Mouse (Mus musculus) kidney, embryonic 16.5 days (tissue): ENCODE data around the gene Thra. TPM values are rescaled to one million over a fixed set of nuclear protein-coding genes. Genes with fewer than 3 reads are reported as not detected.
A peak's percentile ranks its signal among the peaks of the same experiment; 100 is the strongest.

Experiments
- ATAC-seq: fragments of 200-750 bp; cut with Nextera tagmentation; 2 replicates; pipeline ENCODE4 v1.8.0; 2017; ENCODE audit warnings: moderate TSS enrichment; ENCODE audit not compliant: low FRiP score, low TSS enrichment
- H3K27ac ChIP-seq: fragments of 300-500 bp; sonication (generic); 2 replicates; pipeline ENCODE4 v1.5.1; 2014; ENCODE audit warnings: low read length
- H3K27me3 ChIP-seq: fragments of 300-500 bp; sonication (generic); 2 replicates; pipeline ENCODE4 v1.6.1; 2014; ENCODE audit warnings: low read length, control low read depth, mixed read lengths; ENCODE audit not compliant: insufficient read depth
- H3K36me3 ChIP-seq: fragments of 300-500 bp; sonication (generic); 2 replicates; pipeline ENCODE4 v1.6.1; 2014; ENCODE audit warnings: low read length, control low read depth, mixed read lengths; ENCODE audit not compliant: insufficient read depth
- H3K4me1 ChIP-seq: fragments of 300-500 bp; sonication (generic); 2 replicates; pipeline ENCODE4 v1.6.1; 2014; ENCODE audit warnings: low read length, control low read depth, mixed read lengths; ENCODE audit not compliant: insufficient read depth
- H3K4me2 ChIP-seq: fragments of 300-500 bp; sonication (generic); replicated peaks from 2 replicates; pipeline ENCODE4 v1.6.1; 2014; ENCODE audit warnings: low read depth, low read length
- H3K4me3 ChIP-seq: fragments of 300-500 bp; sonication (generic); 2 replicates; pipeline ENCODE4 v1.5.1; 2014; ENCODE audit warnings: mild to moderate bottlenecking, low read length
- H3K9ac ChIP-seq: fragments of 300-500 bp; sonication (generic); replicated peaks from 2 replicates; pipeline ENCODE4 v1.6.1; 2014; ENCODE audit warnings: low read length
- H3K9me3 ChIP-seq: fragments of 300-500 bp; sonication (generic); 2 replicates; pipeline ENCODE4 v1.6.1; 2016; ENCODE audit warnings: low read length, control low read depth
- WGBS: fragments of 180-500 bp; shearing (Covaris S2); extraction: QIAGEN DNeasy Blood & Tissue Kit; methylation state at CpG from one replicate; pipeline ENCODE4 v1.1.7; 2014; 5-methylcytosine and 5-hydroxymethylcytosine counted together
- polyA plus RNA-seq: library from polyadenylated mRNA; unstranded; fragments of >200 nt; fragmentation: Nextera tagmentation; extraction: Ambion mirVana; gene quantifications from 2 replicates; pipeline ENCODE4 v1.2.1, GENCODE M21; 2015

Gene Thra
- polyA plus RNA-seq, 1 experiment from 2014 or later, result 24.4 TPM

DNA sequence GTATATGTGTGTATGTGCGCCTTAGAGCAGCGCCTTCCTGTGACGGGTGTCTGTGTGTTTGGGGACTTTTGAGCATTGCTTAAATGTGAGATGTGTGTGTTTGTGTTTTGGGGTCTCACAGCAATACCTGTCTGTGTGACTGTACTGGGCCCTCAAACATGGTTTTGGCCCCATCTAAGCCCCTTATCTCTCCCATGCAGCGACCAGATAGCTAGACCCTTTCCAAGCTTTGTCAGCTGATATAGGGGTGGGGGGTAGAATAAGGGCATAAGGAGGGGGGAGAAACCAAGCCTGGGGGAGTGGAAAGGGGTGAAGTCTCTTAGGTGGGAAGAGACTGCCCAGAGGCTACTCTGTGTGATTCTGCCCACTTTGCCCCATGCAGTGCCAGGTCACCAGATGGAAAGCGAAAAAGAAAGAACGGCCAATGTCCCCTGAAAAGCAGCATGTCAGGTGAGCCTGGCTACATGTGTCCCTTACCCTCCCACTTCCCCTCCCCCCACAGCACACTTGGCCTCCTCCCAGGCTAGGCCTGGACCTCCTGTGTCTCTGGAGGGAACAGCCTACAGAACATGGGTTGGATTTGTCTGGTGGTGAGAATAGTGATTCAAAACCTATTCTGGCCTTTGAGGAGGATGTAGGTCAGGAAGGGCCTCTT is 15.4 kb downstream of the Thra start:
- Histone ChIP-seq H3K4me2 (no peak overlapping the region), H3K4me3 (no peak overlapping the region), H3K9ac (no peak overlapping the region), H3K27me3 (no peaks in the 10 kb centered on the region), H3K9me3 (no peaks in the 10 kb centered on the region), H3K27ac (no peak overlapping the region), H3K4me1 (peaks cover 39% of the 10 kb centered on the region), H3K36me3 (peaks cover 33% of the 10 kb centered on the region)
- no peak for ATAC-seq
- WGBS, result 90% methylated on average over 6 of the region's 6 CpGs

GRCm38 (mm10) chr11:98756711-98757110 is 16.3 kb downstream of the Thra start:
- no peak overlapping the region for H3K27ac ChIP-seq
- H3K36me3 ChIP-seq, result peaks cover 40% of the 10 kb centered on the region
- peaks cover 30% of the 10 kb centered on the region for H3K4me1 ChIP-seq
- H3K27me3 ChIP-seq, result no peaks in the 10 kb centered on the region
- H3K4me2 ChIP-seq, result no peak overlapping the region
- H3K9ac ChIP-seq, result no peak overlapping the region
- 84% methylated on average over 12 of the region's 12 CpGs for WGBS
- H3K4me3 ChIP-seq, result no peak overlapping the region
- no peak for ATAC-seq
- no peaks in the 10 kb centered on the region for H3K9me3 ChIP-seq

- Histone ChIP-seq H3K9ac (no peak overlapping the region), H3K27ac (no peak overlapping the region), H3K36me3 (peaks cover 34% of the 10 kb centered on the region), H3K27me3 (no peaks in the 10 kb centered on the region), H3K4me2 (no peak overlapping the region), H3K4me1 (peaks cover 27% of the 10 kb centered on the region), H3K4me3 (no peak overlapping the region), H3K9me3 (no peaks in the 10 kb centered on the region)
- no peak for ATAC-seq
- WGBS, result 94% methylated on average over 4 of the region's 4 CpGs
Measured at GRCm38 (mm10) chr11:98761939-98762338, 21.5 kb downstream of the Thra start.

DNA sequence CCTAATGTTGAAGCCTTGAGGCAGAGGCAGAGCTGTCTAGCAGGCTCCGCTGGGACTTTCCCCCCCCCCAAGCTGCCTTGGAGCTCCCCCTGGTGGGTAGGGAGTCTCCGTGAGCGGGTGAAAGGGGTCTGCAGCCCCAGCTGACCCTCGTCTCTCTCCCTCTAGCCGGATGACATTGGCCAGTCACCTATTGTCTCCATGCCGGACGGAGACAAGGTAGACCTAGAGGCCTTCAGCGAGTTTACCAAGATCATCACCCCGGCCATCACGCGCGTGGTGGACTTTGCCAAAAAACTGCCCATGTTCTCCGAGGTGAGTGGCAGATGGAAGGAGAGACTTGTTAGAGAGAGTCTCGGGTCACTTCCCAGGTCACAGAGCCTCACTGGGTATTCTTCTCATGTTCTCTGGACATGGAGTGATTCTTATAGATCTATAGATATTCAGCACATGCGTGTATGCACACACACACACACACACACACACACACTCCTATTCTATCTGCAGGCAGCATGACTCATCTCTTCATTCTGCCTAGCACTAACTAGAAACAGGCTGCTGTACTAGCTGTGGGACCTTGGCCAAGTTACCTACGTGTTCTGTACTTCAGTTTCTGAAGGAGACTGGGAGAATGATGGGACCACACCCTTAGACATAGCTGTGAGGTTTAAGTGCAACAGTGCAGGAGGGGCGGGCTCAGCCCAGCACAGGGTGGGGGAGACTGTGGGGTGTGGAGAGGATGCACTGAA is 22.5 kb downstream of the Thra start:
- H3K4me2 ChIP-seq, result no peak overlapping the region
- no peak for ATAC-seq
- no peaks in the 10 kb centered on the region for H3K27me3 ChIP-seq
- H3K9ac ChIP-seq, result no peak overlapping the region
- H3K4me3 ChIP-seq, result no peak overlapping the region
- peaks cover 37% of the 10 kb centered on the region for H3K4me1 ChIP-seq
- 56% methylated on average over 17 of the region's 17 CpGs for WGBS
- H3K36me3 ChIP-seq, result peaks cover 29% of the 10 kb centered on the region
- H3K27ac ChIP-seq, result no peak overlapping the region
- H3K9me3 ChIP-seq, result no peaks in the 10 kb centered on the region

DNA sequence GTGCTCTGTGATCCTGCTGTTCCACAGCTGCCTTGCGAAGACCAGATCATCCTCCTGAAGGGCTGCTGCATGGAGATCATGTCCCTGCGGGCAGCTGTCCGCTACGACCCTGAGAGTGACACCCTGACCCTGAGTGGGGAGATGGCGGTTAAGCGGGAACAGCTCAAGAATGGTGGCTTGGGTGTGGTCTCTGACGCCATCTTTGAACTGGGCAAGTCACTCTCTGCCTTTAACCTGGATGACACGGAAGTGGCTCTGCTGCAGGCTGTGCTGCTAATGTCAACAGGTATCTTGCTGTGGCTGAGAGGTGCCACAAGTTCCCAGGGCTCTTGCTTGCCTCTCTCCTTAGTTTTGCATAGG is 23.0 kb downstream of the Thra start:
- Histone ChIP-seq H3K27me3 (no peaks in the 10 kb centered on the region), H3K4me1 (peaks cover 42% of the 10 kb centered on the region), H3K9me3 (no peaks in the 10 kb centered on the region), H3K4me2 (no peak overlapping the region), H3K4me3 (no peak overlapping the region), H3K27ac (no peak overlapping the region), H3K36me3 (peaks cover 27% of the 10 kb centered on the region), H3K9ac (no peak overlapping the region)
- ATAC-seq, result no peak
- WGBS, result 80% methylated on average over 8 of the region's 8 CpGs

- no peaks in the 10 kb centered on the region for H3K27me3 ChIP-seq
- ATAC-seq, result no peak
- no peak overlapping the region for H3K4me3 ChIP-seq
- no peak overlapping the region for H3K9ac ChIP-seq
- no peaks in the 10 kb centered on the region for H3K9me3 ChIP-seq
- H3K4me2 ChIP-seq, result no peak overlapping the region
- H3K36me3 ChIP-seq, result peaks cover 25% of the 10 kb centered on the region
- no peak overlapping the region for H3K27ac ChIP-seq
- 79% methylated on average over 18 of the region's 18 CpGs for WGBS
- H3K4me1 ChIP-seq, result peaks cover 48% of the 10 kb centered on the region
Measured at GRCm38 (mm10) chr11:98764091-98764490, 23.7 kb downstream of the Thra start.

- Histone ChIP-seq H3K9me3 (no peaks in the 10 kb centered on the region), H3K36me3 (peaks cover 29% of the 10 kb centered on the region), H3K4me3 (no peak overlapping the region), H3K4me1 (peaks cover 49% of the 10 kb centered on the region), H3K9ac (no peak overlapping the region), H3K27ac (no peak overlapping the region), H3K27me3 (no peaks in the 10 kb centered on the region), H3K4me2 (no peak overlapping the region)
- ATAC-seq, result no peak
Measured at GRCm38 (mm10) chr11:98764746-98765145, 24.3 kb downstream of the Thra start.

- peaks cover 49% of the 10 kb centered on the region for H3K4me1 ChIP-seq
- 27% methylated on average over 9 of the region's 9 CpGs for WGBS
- no peak overlapping the region for H3K9ac ChIP-seq
- H3K36me3 ChIP-seq, result peaks cover 31% of the 10 kb centered on the region
- H3K4me3 ChIP-seq, result no peak overlapping the region
- peak; percentile 25; the same call in 1 of the 2 replicates for ATAC-seq
- H3K4me2 ChIP-seq, result no peak overlapping the region
- H3K27ac ChIP-seq, result peak overlapping the region; percentile 4
- H3K27me3 ChIP-seq, result no peaks in the 10 kb centered on the region
- H3K9me3 ChIP-seq, result no peaks in the 10 kb centered on the region
Measured at GRCm38 (mm10) chr11:98765421-98766309, 25.2 kb downstream of the Thra start.

DNA sequence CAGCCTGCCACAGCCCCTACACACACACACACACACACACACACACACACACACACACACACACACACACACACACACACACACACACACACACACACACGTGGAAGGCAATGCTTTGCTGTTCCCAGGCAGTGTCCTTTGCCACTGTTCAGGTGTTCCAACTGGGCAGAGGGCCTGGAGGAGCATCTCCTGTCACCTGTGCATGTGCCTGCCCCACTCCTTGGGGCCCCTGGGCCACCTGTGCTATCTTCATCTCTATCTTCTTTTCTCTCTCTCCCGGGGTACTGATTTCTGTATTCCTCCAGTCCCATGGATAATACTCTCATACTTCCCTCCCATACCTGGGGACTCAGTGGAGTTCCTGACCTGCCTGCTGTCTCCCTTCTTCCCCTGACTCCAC is 25.9 kb downstream of the Thra start:
- Histone ChIP-seq H3K27ac (no peak overlapping the region), H3K9me3 (no peaks in the 10 kb centered on the region), H3K27me3 (no peaks in the 10 kb centered on the region), H3K9ac (no peak overlapping the region), H3K4me3 (no peak overlapping the region), H3K4me2 (no peak overlapping the region), H3K36me3 (peaks cover 24% of the 10 kb centered on the region), H3K4me1 (peaks cover 49% of the 10 kb centered on the region)
- no peak for ATAC-seq
- 47% methylated on average over 1 of the region's 2 CpGs for WGBS
